Mouse (Mus musculus) hematopoietic multipotent progenitor cell, adult 10-12 weeks (in vitro differentiated cells): Measurements from ENCODE around the gene Med13l. TPM values are rescaled to one million over a fixed set of nuclear protein-coding genes. Genes with fewer than 3 reads are reported as not detected.

Source experiments
- polyA plus RNA-seq: library from polyadenylated mRNA; stranded (reverse); fragments of >175 nt; gene quantifications from 2 replicates; pipeline ENCODE4 v1.2.3, GENCODE M21; 2012; ENCODE audit warnings: low replicate concordance

Gene Med13l
- 11.3 and 29.3 TPM in 2 replicates for polyA plus RNA-seq

DNA sequence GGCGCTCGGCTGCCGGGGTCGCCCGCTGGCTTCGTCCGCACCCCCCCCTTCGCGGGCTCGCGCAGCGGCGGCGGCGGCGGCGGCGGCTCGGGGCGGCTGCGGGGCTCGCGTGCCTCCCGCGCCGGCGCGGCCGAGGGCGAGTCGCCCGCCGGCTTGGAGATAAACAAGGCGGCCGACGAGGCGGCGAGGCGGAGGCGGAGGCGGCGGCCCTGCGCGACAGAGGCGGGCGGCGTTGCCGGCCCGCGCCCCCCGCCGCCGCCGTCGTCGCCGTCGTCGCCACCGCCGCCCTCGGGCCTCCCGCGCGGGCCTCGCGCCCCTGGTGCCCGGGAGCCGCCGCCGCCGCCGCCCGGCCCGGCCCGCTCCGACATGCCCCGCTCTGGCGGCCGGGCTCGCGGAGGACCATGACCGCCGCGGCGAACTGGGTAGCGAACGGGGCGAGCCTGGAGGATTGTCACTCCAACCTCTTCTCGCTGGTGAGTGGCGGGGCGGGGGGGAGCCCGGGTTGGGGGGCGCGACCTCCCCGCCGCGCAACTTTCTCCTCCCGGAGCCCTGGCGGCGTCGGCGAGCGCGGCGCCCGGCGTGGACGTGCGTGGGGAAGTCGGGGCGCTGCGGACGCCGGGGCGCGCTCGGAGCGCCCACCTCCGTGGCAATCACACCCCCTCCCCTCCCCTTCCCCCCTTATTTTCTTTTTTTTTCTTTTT lies at the start of gene Med13l:
TSS of gene Med13l (plus strand) at position 295 of the 701 bp plus-strand sequence.

